Mouse (Mus musculus) spleen, adult 18-20 months (tissue): ENCODE measurements around the gene Proser3.
"Not testable (repeated sequence)": the region's sequence is repeated elsewhere in the genome, so short reads cannot be mapped to it uniquely, and the experiment has no call there.

ENCODE experiments used
- DNase-seq, 2 experiments: peaks; one replicate each; pipeline ENCODE4 v3.0.0; 2022; ENCODE audit warnings: mixed read lengths in 2 of 2

Gene Proser3

GRCm38 (mm10) chr7:30534633-30535577, 17.2 kb downstream of the Proser3 start, which contains the start of gene Arhgap33:
TSS of gene Arhgap33 (minus strand) at chr7:30535060.
- DNase-seq: peak; percentile 92 to 93

- no peak for DNase-seq
Measured at GRCm38 (mm10) chr7:30533941-30534632, 18.0 kb downstream of the Proser3 start.

DNA sequence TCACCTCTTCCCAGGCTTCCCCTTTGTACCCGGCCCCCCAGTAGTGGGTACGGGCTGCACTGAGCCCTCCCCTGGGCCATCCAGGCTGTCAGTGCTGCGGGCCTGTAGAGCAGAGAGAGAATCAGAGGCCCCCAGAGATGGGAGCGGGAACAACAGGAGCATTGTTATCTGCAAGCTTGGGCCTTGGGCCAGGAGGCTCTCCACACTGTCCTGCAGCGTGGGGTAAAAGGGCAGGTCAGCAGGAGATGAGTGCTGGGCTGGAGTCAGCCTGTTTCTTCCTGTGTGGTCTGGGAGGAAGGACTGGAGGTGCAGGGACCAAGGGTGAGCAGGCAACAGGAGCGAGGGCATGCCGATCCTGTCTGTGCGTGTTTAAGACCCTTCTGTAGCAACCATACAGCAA, 19.2 kb downstream of the Proser3 start:
- DNase-seq: no peak

DNA sequence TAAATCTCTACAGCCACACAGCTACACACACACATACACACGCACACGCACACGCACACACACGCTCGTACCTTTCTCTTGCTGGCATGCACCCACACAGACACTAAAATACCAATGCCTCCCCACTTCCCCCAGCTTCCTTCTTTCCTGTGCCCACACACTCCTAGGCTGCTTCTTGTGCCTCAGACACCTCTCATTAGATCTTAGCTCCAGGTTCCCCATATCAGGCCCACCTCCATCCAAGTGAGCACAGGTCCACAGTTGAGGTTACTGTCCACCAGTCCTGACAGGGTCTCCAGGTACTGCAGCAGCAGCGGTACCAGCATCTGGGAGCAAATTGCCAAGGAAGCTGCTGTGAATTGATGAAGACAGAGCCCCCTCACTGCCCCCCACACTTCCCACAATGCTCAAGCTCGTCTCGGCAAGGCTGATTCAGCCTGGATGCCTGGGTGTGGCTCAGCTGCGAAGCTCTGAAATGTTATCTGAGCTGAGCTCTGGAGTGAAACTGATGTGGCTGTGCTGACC, 20.7 kb downstream of the Proser3 start:
- no peak for DNase-seq

GRCm38 (mm10) chr7:30526981-30527380, 25.1 kb downstream of the Proser3 start:
- no peak for DNase-seq

GRCm38 (mm10) chr7:30526399-30526798, 25.7 kb downstream of the Proser3 start:
- no peak for DNase-seq

DNA sequence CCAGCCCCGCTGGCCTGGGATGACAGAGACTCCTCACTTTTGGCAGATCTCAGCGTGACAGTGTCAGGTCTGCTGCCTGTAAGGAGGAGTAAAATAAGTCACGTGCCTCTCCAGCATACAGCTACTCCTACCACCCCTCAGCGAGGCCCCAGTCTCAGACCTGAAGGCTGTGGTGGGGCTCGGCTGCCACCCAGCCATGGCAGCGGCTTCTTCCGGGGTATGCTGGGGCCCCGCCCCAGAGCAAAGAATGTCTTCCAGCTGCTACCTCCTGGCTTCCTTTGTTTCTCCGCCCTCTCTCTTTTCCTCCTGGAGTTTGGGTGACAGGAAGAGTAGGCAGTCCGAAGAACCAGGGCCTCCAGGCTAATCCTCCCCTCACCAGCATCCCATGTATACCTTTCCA, 26.1 kb downstream of the Proser3 start:
- no peak for DNase-seq

DNA sequence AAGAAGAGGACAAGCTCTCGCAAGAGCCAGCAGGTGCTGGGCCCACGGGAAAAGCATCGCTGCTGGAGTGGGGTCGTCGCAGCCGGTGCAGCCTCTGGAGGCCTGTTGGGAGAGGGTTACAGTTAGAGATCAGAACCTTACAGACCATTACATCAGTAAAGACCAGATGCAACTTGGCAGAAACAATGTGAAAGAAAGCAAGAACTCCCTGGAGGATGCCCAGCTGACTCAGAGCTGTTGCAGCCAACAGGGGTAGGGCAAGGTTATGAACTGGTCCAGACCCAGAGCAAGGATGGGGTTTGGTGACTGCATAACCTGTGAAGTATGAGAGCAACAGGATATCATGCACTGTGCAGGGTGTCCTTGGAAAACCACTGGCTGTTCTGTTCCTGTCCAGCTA, 27.6 kb downstream of the Proser3 start:
- DNase-seq: no peak

DNA sequence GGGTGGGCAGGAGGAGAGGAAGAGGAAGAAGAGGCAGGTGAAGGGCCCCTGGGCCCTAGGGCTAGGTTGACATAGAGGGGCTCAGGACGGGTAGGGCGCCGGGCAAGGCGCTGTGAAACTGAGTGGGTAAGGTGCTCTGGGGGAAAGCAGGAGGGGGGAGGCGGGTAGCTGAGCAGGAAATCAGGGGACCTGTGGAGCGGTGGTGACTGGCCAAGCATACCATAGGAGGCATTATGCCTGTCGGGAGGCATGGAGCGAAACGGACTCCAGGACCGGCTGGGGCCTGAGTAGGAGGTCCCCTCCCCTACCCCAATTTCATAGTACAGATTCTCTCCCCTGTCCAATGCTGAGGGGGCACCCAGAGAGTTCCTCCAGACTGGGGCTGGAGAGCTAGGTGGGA, 29.2 kb downstream of the Proser3 start:
- no peak for DNase-seq

GRCm38 (mm10) chr7:30520856-30521255, 31.2 kb downstream of the Proser3 start:
- DNase-seq: no peak

DNA sequence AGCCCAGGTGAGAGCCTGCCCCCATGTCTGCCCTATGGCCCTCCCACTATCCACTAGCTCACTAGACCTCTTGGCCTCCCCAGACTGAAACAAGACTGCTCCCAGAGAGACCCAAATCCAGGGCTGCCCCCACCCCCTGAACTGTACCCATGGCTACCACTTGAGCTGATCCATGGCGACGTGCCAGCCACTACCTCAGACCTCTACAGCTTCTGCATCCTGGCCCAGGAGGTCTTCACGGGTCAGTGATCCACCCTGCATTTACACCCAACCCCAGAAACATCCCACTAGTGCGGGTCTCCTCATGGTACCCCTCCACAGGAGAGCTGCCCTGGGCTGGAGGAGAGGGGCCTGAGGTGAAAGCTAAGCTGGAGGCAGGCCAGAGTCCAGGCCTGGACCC, 31.7 kb downstream of the Proser3 start:
- no peak for DNase-seq

DNA sequence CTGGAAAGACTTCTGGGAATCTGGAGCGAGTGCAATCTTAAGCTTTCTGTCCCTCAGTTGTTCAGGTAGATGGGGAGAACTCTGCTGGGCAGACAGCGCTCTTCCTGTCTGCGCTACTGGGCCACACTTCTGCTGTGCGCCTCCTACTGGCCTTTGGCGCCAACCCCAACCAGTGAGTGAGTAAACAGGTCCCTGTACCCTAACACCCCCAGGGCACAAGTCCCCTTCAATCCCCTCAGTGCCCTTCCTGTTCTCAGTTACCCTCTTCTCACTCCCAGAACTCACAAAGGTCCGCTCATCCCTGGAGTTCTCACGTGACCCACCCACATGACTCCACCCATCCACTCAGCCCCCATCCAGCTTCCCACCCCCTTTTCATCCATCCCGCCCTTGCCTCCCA, 33.8 kb downstream of the Proser3 start:
- DNase-seq: no peak

GRCm38 (mm10) chr7:30515003-30515760, 36.9 kb downstream of the Proser3 start:
- DNase-seq: no peak

- DNase-seq: no peak
Measured at GRCm38 (mm10) chr7:30508061-30508460, 44.0 kb downstream of the Proser3 start.

DNA sequence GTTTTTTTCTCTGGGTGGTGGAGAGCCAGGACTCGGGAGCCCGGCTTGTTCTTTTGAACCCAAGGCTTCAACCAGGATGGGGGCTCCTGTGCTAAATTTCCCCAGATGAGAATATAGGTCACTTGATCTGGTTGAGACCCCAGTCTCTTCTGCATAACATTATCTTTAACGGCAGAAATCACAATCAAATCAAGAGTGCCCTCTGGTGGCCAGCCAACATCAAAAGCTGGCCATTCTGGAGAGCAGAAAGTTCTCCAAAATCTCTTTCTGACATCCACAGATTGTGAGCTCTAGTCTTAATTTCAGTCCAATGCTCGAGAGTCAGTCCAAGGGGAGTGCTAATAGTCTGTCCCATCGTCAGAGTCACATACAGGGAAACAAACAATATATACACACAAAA, 50.9 kb downstream of the Proser3 start:
- DNase-seq: not testable (repeated sequence)

DNA sequence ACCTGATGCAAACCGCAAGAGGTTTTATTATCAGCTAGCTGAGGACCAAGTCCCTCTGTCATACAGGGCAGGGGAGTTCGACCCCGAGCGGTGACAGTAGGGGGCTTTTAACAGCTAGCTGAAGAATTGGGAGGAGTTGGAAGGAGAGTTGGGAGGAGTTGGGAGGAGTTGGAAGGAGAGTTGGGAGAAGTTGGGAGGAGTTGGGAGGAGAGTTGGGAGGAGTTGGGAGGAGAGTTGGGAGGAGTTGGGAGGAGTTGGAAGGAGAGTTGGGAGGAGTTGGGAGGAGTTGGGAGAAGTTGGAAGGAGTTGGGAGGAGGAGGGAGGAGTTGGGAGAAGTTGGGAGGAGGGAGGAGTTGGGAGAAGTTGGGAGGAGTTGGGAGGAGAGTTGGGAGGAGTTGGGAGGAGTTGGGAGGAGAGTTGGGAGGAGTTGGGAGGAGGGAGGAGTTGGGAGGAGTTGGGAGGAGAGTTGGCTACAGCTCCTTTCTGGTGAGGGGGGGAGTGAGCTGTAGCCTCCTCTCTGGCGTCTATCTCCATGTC, 56.5 kb downstream of the Proser3 start:
- not testable (repeated sequence) for DNase-seq

DNA sequence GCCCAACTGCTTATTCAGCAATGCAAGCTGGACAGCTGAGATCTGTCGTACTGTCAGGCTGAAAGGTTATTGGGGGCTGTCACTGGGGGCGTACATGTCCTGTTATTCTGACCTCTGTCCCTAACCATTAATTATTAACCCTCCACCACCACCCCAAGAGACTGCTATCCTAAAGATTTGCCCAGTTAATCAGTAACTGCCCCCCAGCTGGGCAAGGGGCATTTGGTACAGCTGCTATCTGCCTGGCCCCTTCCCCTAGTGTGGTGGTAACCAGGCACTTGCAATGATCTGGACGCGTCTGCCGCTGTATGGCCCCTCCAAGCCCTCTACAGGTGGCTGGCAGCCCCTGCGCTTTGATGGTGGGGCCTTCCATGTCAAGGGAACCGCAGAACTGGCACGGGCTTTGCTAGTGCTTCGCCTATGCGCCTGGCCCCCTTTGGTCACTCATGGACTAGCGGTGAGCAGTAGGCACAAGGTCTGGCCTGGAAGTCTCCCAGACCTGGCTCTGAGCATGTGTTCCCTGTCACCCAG, 58.6 kb downstream of the Proser3 start, which contains the start of gene Prodh2:
Gene Prodh2 (plus strand): TSS at position 222 of the 531 bp plus-strand sequence.
- DNase-seq: no peak

GRCm38 (mm10) chr7:30492765-30493164, 59.3 kb downstream of the Proser3 start:
- DNase-seq: peak; percentile 38 to 79

GRCm38 (mm10) chr7:30490957-30491307, 61.2 kb downstream of the Proser3 start:
- no peak for DNase-seq

- peak in 1 of 2 experiments; percentile 31 for DNase-seq
Measured at GRCm38 (mm10) chr7:30490251-30490956, 61.7 kb downstream of the Proser3 start.
